Mouse (Mus musculus) urinary bladder, postnatal 10 days (tissue): ENCODE measurements around the gene Nhlrc1.

Experiments
- DNase-seq: peaks from one replicate; pipeline ENCODE4 v3.0.0; 2022; ENCODE audit warnings: low spot score

Gene Nhlrc1

DNA sequence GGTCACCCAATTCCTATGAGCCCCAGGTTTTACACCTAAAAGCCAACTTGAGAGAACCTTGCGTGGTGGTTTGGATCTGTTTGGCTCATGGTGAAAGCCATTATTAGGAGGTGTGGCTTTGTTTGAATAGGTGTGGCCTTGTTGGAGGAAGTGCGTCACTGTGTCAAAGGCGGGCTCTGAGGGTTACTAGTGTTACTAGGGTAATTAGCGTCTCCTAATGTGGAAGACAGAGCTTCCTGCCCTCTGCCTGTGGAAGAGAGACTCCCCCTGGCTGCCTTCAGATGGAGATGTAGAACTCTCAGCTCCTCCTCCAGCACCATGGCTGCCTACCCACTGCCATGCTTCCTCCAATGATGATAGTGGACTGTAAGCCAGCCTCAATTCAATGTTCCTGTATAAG lies 13.1 kb downstream of the Nhlrc1 start:
- DNase-seq = no peak

DNA sequence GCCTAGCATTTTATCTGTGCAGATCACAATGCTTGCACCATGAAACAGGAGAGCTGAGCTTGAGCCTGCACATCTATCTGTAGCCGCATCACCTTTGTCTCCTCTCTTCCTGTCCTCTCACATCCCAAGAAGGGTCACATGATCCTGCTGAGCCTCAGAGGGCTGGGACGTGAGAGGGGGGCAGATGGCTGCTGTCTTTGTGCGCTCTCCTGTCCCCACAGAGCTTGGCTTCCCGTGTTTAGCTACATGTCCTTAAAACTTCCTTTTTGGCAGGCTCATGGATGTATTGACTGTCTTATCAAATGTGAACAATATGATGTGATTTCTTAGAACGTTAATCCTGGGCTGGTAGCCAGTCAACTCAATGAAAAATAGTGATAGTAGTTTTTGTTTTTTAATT lies 15.2 kb downstream of the Nhlrc1 start:
- no peak for DNase-seq

DNA sequence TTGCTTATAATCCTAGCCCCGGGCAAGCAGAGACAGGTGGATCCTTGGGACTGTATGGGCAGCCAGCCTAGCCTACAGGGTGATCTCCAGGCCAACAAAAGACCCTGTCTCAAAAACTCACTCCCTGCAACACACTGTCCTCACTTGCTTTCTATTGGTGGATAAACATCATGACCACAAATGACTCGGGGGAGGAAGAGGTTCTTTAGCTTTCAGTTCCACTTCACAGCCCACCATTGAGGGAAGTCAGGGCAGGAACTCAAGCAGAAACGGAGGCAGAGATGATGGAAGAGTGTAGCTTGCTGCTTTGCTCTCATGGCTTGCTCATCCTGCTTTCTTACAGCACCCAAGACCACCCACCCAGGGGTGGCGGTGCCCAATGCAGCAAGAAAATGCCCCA lies 17.3 kb downstream of the Nhlrc1 start:
- DNase-seq = no peak

DNA sequence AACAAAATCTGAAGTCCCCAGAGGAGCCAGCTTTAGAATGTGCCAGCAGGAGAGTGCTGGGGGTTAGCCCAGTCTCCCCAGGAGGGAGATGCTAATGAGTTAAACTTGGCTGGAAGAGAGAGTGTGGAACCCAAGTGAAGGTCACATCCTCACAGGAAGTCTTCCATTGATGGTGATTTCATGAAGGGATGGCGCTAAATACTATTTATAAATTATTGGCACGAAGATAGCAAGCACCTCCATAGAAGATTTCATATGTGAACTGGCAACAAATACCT lies 21.4 kb downstream of the Nhlrc1 start:
- no peak for DNase-seq

DNA sequence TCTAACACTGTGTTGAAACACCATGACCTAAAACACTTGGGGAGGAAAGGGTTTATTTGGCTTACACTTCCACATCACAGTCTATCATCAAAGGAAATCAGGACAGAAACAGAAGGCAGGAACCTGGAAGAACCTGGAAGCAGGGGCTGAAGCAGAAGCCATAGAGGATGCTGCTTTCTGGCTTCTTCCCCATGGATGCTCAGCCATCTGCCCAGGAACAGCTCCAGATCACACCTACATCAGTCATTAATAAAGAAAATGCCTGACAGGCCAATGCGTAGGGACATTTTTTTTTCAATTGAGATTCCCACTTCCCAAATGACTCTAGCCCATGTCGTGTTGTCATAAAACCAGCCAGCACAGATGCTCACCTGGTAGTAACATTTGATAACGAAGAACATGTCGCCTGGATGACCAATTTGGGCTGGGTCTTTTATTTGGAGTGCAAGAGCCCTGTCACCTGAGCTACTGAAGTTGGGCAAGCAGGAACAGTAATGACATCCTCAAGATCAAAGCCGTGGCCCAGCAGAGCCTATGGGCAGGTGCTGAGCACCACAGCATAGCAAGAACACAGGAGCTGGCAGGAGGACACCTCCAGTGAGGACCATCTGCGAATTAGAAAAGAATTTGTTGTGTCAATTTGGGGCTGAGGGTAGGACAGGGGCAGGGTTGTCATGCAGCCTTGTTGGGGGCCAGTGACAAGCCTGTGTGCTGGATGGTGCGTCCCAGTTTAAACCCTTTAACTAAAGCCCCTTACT lies 22.0 kb downstream of the Nhlrc1 start:
- DNase-seq = no peak

DNA sequence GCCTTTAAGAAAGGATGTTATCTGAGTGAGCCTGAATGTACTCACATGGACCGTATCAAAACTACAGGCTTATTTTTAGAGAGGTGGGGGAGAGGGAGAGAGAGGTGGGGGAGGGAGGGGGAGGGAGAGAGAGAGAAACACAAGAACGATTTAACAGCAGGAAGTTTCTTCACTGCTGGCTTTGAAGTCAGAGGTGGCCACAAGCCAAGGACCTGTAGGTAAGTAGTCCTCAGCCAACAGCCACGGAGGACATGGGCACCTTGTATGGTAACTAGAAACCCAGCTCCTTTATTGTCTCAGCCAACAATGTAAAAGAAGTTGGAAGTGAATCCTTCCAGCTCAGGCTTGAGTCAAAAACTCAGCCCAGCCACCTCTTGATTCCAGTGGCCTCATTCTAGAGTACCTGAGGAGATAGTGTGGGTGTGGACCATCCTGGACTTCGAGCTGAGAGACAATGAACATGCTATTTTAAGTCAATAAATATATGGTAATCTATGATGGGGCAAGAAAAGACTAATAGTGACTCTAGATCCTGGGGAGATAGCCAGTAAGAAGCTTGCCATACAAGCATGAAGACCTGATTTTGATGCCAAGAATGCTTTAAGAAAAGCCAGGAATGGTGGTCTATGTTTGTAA lies 24.2 kb downstream of the Nhlrc1 start:
- DNase-seq = no peak

DNA sequence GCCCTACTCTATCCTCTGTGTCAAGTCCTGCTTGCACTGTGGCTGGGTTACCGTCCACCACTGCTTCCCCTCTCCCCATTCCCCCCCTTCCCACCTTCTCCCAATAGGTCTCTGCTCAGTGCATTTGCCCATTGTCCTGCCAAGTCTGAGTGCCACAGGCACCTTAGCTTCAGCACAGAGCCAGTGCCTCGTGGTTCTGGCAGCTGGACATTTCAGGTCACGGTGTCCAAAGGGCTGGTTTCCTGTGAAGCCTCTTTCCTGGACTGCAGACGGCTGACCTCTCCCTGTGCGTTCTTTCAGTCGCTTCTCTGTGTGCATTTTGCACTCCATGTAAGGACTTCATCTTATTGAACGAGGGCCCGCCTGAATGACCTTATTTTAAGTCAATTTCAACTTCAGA lies 26.7 kb downstream of the Nhlrc1 start:
- DNase-seq = no peak

DNA sequence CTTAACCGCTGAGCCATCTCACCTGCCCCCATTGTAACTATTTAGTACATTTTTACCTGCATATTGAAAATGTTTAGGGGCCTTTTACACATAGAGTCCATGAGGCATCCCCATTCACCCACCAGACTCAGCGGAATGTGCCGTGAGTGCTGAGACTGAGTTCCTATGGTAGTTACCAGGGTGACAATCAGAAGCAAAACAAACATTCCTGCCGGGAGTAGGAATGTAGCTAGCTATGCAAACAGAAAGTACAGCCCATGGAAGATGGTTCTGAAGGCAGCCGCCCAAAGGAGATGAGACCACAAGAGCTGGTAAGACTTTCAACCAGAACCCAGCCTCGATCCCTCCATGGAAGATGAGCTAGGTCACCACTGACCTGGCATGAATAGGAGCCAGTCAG lies 28.4 kb downstream of the Nhlrc1 start:
- DNase-seq = no peak

DNA sequence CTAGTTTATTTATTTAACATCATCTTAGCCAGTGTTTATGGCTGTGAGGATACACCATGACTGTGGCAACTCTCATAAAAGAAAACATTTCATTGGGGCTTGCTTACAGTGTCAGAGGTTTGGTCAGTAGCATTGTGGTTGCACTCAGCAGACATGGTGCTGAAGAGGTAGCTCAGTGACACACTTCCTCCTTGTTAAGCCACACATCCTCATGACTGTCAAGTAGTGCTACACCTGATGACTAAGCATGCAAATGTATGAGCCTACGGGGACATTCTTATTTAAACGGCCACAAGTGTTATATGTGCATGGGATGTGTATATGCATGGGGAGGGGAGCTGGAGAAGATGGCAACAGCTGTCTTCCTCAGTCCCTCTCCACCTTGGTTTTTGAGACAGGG lies 30.8 kb downstream of the Nhlrc1 start:
- DNase-seq = no peak

DNA sequence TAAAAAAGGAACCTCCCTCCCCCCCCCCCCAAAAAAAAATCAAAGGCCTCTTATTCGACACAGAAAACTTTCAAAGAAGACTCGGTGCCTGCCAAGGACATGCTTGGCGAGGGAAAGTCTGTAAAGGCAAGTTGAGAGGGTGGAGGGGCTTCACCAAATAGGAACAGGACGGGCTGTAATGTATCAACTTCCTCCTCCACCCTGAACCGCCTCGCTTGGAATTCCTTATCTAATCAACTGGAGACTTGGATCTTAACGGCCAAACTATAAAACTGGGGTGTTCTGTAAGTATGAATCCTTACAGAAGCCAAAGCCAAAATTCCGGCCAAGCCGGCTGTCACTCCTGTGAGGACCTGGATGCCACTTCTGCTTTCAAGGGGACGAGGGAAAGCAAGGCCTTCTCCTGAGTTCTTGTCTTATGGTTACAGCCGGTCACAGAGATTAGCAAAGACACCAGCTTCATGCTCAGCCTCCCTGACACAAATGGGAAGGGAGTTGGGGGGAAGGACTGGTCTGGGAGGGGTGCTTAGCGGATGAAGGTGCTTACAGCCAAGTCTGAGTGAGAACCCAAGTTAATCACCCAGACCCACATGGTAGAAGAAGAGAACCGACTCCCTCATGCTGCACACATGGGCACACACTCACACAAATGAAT lies 34.7 kb downstream of the Nhlrc1 start:
- DNase-seq = no peak

DNA sequence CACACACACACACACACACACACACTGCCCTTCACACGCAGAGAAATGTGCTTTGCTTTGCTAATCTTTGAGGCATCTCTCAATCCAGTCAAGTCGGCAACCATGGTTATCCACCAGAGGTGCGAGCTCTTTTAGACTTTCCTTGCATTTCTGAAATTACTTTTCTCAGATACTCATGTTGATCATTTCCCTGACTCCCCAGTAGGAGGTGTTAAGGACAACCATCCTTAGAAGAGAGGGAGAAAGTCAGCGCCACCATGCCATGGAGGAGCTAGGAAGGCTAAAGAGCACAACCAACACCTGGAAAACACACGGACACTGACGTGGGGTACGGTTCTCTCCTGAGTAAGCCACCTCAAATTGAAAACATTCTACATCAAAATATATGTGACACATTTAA lies 38.1 kb downstream of the Nhlrc1 start:
- DNase-seq = no peak

DNA sequence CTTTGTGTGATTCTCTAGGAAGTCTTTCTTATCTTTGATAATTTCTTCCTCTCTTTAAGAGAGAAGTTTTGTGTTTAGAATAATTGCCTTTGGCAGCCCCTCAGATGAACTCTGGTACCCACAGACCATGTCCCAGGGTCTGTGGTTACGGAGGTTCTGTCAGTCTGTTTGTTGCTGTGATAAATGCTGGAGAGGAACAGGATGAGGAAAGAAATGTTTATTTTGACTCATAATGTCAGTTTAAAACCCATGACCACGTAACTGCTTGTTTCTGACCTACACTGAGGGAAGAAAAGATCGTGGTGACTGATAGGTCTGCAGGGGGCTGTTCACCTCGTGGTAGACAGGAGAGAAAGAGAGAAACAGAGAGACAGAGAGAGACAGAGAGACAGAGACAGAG lies 38.7 kb downstream of the Nhlrc1 start:
- no peak for DNase-seq

DNA sequence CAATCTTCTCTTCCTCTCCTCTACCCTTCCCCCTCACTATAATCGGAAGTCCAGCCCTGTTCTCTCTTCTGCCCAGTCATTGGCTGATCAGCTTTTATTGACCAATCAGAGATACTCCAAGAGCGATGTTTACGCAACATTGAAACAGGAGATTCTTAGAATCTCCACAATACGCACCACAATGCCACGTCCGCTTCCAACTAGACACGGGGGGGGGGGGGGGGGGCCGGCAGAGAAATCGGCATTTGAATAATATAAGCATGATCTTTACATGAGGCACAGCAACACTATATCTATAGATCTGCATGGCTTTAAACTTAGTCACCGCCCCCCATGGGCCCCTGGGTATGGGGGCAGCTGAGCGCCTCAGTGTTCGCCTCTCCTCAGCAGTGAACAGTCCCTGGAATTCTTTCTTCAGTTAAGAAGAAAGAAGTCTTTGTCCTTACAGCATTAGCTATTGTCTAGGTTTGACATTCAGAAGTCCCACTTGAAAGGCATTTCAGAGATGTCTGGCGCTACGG lies 39.6 kb downstream of the Nhlrc1 start:
- DNase-seq = no peak

DNA sequence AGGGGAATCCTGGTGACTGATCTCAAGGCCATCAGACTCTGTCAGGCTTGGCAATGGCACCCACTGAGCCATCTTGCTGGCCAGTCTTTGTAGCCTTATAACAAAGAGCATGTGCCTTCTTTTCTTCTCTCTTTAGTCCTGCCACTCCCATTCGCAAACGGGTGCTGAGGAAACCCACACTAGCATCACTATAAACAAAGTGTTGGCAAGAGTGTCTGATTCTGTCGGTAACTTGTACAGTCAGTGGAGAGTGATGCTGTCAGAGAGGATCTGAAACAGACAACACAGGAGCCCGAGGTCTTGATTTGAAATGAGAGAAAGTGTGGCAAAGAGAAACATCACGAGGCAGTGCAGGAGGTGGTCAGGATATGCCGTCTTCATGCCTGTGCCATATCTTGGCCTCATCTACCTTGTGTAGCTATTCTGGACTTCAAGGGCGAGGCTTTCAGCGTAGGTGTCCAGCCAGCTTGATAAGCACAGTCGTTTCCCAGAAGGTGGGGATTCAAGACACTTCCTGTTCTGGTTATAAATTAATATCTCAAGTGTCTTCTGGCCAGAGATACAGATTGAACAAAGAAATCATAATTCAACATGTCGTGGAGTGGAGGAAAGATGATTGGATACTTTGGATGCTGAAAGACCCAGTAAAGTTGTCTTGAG lies 44.2 kb downstream of the Nhlrc1 start:
- DNase-seq = no peak

DNA sequence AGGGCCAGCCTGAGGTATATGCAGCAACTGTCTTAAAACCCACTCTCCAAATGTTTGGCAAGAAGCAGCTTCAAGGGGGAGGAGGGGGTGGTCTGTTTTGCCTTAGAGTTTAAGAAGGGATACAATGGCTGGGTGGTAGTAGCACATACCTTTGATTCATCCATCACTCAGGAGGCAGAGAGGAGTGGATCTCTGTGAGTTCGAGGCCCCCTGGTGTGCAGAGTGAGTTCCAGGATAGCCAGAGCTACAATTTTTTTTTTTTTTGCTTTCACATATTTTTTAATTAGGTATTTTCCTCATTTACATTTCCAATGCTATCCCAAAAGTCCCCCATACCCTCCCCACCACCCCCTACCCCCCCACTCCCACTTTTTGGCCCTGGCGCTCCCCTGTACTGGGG lies 46.0 kb downstream of the Nhlrc1 start:
- DNase-seq = no peak

DNA sequence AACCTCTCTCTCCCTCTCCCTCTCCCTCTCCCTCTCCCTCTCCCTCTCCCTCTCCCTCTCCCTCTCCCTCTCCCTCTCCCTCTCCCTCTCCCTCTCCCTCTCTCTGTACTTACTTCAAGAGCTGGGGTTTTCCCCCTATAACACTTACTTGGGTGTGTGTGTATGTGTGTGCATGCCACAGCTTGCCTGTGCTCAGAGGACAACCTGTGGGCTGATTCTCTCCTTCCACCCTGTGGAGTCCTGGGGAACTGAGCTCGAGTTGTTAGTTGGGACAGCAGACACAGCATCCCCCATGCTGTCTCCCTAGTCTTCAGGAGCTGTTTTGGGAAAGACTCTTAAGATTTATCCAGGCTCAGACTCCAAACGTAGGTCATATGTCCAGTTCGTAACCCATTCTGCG lies 47.3 kb downstream of the Nhlrc1 start:
- no peak for DNase-seq
